Mouse (Mus musculus) embryonic fibroblast, embryonic 13.5 days (primary cell): ENCODE measurements at regions not wholly inside any gene's neighbourhood (a gene's known extent, or its start where the extent isn't known, plus 50 kb on each side); places are given as distances from the start of the nearest gene placed in this dataset.

Experiments used
- CTCF ChIP-seq: IDR thresholded peaks from 2 replicates; pipeline ENCODE4 v1.5.1; 2011; ENCODE audit warnings: mild to moderate bottlenecking, control low read depth, low read length, moderate library complexity, borderline replicate concordance; ENCODE audit not compliant: insufficient read depth
- POLR2A ChIP-seq: IDR thresholded peaks from 2 replicates; pipeline ENCODE4 v1.6.1; 2011; ENCODE audit warnings: low read depth, mild to moderate bottlenecking, control low read depth, low read length, moderate library complexity

- TF ChIP-seq CTCF = no peak
- no peak for TF ChIP-seq POLR2A
These were observed 267.2 kb downstream of the Basp1 start for GRCm38 (mm10) chr15:25146371-25146770.
